Mouse (Mus musculus) MEL (cell line): ENCODE data around the gene Notum.

Experiments
- CTCF ChIP-seq, 3 experiments: IDR thresholded peaks in 2 of 3; conservative IDR thresholded peaks in 1 of 3; 2 replicates each; pipeline ENCODE4 v1.5.1; 2011 to 2012; ENCODE audit warnings: low read length in 3 of 3, low read depth in 2 of 3, mild to moderate bottlenecking in 2 of 3, improper control_type of control experiment in 1 of 3, inconsistent platforms in 1 of 3, mixed read lengths in 1 of 3, moderate library complexity in 1 of 3; ENCODE audit not compliant: control insufficient read depth in 1 of 3, insufficient read depth in 1 of 3, poor library complexity in 1 of 3, severe bottlenecking in 1 of 3
- E2F4 ChIP-seq: IDR thresholded peaks from 2 replicates; pipeline ENCODE4 v1.6.1; 2011; ENCODE audit warnings: low read depth, low read length, improper control_type of control experiment, borderline replicate concordance
- EP300 ChIP-seq, 2 experiments: IDR thresholded peaks; 2 replicates each; pipeline ENCODE4 v1.6.1; 2011; ENCODE audit warnings: improper control_type of control experiment in 2 of 2, low read length in 2 of 2, low read depth in 1 of 2, mild to moderate bottlenecking in 1 of 2
- ETS1 ChIP-seq: IDR thresholded peaks from 2 replicates; pipeline ENCODE4 v1.6.1; 2012; ENCODE audit warnings: low read depth, mild to moderate bottlenecking, inconsistent platforms, low read length, improper control_type of control experiment, moderate library complexity
- GABPA ChIP-seq: IDR thresholded peaks from 2 replicates; pipeline ENCODE4 v1.6.1; 2012; ENCODE audit warnings: low read depth, mild to moderate bottlenecking, inconsistent platforms, low read length, improper control_type of control experiment, moderate library complexity
- MAX ChIP-seq: IDR thresholded peaks from 2 replicates; pipeline ENCODE4 v1.6.1; 2011; ENCODE audit warnings: low read length, improper control_type of control experiment
- MAZ ChIP-seq: IDR thresholded peaks from 2 replicates; pipeline ENCODE4 v1.6.1; 2012; ENCODE audit warnings: low read depth, mild to moderate bottlenecking, inconsistent platforms, low read length, improper control_type of control experiment
- POLR2A ChIP-seq, 2 experiments: IDR thresholded peaks; 2 replicates each; pipeline ENCODE4 v1.6.1; 2011 to 2012; ENCODE audit warnings: low read length in 2 of 2, mild to moderate bottlenecking in 2 of 2, control low read depth in 1 of 2, improper control_type of control experiment in 1 of 2, low read depth in 1 of 2, moderate library complexity in 1 of 2; ENCODE audit not compliant: control insufficient read depth in 1 of 2, insufficient read depth in 1 of 2, poor library complexity in 1 of 2
- SIN3A ChIP-seq: IDR thresholded peaks from 2 replicates; pipeline ENCODE4 v1.6.1; 2012; ENCODE audit warnings: low read length, improper control_type of control experiment, inconsistent platforms

DNA sequence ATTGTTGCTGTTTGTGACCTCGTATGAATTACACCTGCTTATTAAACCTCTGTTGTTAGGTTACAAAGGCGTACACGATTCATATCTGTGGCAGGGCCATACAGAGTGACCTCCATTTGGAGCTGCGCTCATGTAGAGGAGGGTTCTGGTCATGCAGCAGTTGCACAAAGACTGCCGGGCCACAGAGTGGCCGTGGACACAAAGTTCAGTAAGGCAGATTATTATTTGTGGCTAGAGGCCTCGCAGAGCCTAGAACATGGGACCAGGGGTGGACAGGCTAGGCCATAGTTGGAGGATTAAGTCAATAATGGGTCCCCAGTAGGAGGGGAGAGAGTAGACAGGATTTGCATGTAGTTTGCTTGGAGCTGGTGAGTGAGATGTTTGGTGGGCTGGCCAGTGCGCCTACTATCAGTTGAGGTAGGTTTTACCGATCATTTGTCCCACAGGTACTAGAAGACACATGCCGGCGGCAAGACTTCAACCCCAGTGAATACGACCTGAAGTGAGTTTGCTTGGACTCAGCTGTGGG, 12.7 kb upstream of the Notum start:
- no peak for TF ChIP-seq MAX
- no peak for TF ChIP-seq E2F4
- TF ChIP-seq CTCF (IDR thresholded peaks at IDR 0.05 in 2 of 3, conservative IDR thresholded peaks at IDR 0.05 in 1 of 3; ENCODE audit: control insufficient read depth in 1 of 3, insufficient read depth in 1 of 3, low read depth in 2 of 3, low read length in 3 of 3, poor library complexity in 1 of 3, severe bottlenecking in 1 of 3): no peak
- TF ChIP-seq EP300 (IDR thresholded peaks at IDR 0.05; ENCODE audit: low read depth in 1 of 2, low read length in 2 of 2): no peak
- no peak for TF ChIP-seq MAZ
- no peak; a peak in 1 of 4 replicates for TF ChIP-seq POLR2A (IDR thresholded peaks at IDR 0.05; ENCODE audit: control insufficient read depth in 1 of 2, insufficient read depth in 1 of 2, low read depth in 1 of 2, low read length in 2 of 2, poor library complexity in 1 of 2)
- TF ChIP-seq GABPA: no peak
- no peak; the same call in 1 of the 2 replicates for TF ChIP-seq SIN3A
- TF ChIP-seq ETS1: 0 out of 2 replicates have a peak, but pooled peaks have one; percentile 7
